Mouse (Mus musculus): ENCODE data around the gene Nrxn3. TPM values are rescaled to one million over a fixed set of nuclear protein-coding genes. Genes with fewer than 3 reads are reported as not detected.

Nrxn3 gene
- total RNA-seq, 2 experiments from 2014 or later, result 0.05 TPM; not detected in 1

DNA sequence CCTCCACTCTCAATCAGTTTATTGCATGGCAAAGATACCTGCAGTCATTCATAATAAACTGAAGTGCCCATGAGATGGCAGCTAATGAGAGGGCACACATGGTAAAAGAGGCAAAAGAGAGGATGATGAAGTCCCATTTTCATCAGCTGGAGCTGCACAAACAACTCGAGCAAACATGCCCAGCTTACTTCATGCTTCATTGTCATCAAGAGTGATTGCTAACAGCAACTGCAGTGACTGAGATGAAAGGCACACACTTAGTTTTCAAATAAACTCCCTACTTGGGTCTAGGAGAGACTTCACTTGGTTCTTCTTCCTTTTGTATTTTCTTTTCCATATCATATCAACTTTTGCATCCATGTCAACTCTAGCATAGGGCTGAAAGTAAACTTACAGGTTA, 1318.4 kb downstream of the Nrxn3 start:
- no peak for DNase-seq
- TF ChIP-seq CTCF (IDR thresholded peaks at IDR 0.05), result no peak
- intact Hi-C loops (cut with DNase I), result no loop called here
- no peak overlapping the region for H3K4me3 ChIP-seq
- no peak overlapping the region for H3K27ac ChIP-seq

DNA sequence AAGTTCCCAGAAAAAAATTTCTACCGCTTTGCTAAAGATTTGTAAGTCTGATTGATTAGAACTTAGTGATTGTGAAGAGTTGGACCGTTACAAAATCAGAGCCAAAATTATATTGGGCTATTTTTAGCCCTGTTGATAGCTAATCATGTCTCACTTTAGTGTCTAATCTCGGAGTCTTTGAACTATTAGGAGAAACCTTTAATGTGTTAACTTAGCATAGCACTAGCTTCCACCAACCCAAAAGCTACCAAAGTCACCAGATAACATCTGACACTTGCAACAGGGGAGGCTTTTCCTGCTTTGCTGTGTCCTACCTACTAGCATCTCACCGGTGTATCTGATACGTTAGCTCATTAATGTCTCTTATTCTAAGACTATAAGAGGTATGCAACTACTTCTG, 1333.6 kb downstream of the Nrxn3 start:
- intact Hi-C loops (cut with DNase I), result no loop called here
- Histone ChIP-seq H3K27ac (peak overlapping the region; percentile 40; the same call in 1 of the 2 replicates), H3K4me3 (no peak overlapping the region)
- DNase-seq, result no peak
- no peak for TF ChIP-seq CTCF (IDR thresholded peaks at IDR 0.05)

DNA sequence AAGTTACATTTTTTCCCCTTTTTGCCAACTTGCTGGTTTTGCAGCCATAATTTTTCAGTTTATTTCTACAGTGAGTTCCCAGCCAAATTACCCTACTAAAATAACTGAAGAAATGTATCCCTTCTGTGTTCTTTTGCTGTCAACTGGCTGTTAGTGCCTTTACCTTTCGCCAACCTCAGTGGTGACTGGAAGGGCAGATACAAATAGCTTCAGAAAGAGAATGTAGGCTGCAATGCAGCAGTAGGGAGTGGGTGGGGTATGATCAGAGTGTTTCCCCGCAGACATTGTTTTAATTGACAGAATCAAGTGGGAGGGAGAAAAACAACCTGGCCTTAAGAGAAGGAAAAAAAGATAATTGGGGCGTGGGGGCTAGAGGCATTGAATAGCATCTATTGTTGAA, 1337.1 kb downstream of the Nrxn3 start:
- intact Hi-C loops (cut with DNase I), result no loop called here
- no peak for TF ChIP-seq CTCF (IDR thresholded peaks at IDR 0.05)
- Histone ChIP-seq H3K27ac (no peak overlapping the region), H3K4me3 (no peak overlapping the region)
- no peak for DNase-seq

DNA sequence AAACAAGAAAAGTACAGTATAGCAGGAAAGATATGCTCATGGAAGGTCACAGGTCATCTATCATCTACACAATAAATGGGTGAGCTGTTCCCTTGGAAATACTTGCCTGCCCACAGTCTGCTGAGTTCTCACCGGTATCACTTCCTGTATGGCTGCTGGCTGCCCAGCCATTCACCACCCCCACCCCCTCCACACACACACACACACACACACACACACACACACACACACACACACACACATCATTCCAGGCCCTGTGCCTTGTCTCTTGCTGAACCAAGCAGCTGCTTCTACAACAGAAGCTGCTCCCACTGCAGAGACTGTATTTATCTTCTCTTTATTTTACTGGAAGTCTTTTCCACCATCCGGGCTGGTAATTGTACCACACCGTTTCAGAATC, 1338.6 kb downstream of the Nrxn3 start:
- H3K4me3 ChIP-seq, result no peak overlapping the region
- intact Hi-C loops (cut with DNase I), result no loop called here
- TF ChIP-seq CTCF (IDR thresholded peaks at IDR 0.05), result no peak
- no peak overlapping the region for H3K27ac ChIP-seq
- no peak for DNase-seq

DNA sequence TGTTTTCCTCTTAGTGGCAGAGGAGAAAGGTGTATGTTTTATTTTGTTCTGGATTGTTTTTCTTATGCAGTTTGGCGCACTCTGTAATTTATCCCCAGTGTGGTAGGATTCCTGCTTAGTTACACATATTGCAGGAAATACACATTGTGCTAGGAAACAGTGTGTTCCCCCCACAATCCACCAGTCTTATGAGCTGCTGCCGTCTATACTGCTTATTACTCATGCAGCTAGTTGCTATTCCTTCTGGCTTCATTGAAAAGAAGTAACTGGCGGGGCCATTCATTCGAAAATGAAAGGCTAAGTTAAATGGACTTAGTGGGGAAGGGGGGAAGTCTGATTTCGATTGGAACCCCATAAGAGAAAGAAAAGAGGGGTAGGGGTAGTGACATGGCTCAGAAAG, 1339.5 kb downstream of the Nrxn3 start:
- Histone ChIP-seq H3K27ac (no peak overlapping the region), H3K4me3 (no peak overlapping the region)
- intact Hi-C loops (cut with DNase I), result no loop called here
- TF ChIP-seq CTCF (IDR thresholded peaks at IDR 0.05), result no peak
- no peak for DNase-seq

DNA sequence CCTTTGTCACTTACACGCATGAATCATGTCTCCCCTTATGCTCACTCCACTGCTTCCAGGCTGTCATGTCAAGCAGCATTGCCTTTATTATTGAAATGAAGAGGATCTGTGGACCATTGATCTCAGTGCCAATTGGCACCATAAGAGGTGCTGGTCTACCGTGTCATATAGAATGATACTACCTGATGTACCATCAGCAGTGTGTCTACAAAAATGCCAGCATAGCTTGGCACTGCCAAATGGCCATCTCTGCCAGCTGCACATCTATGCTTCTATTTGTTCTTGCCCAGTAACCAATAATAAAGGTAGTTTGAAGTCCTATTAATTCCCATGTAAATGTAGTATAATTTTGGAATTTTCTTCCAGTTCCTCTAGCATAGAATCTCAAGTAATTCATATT, 1340.8 kb downstream of the Nrxn3 start:
- no peak for TF ChIP-seq CTCF (IDR thresholded peaks at IDR 0.05)
- Histone ChIP-seq H3K27ac (no peak overlapping the region), H3K4me3 (no peak overlapping the region)
- DNase-seq, result no peak
- intact Hi-C loops (cut with DNase I), result no loop called here

DNA sequence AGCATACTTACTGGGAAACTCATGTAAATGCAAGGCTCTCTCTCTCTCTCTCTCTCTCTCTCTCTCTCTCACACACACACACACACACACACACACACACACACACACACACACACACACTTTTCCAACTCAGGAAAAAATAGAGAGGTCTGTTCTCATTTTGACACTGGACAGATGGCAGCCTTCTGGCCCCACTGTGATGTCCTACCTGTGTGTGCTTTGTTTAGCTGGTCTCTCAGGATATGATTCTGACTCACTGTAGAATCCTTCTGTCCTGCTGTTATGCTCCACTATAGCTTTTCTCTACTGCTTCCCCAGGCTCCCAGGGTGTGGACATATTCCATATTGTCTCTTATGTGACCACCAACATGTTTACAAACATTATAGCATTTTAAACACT, 1363.2 kb downstream of the Nrxn3 start:
- no peak for TF ChIP-seq CTCF (IDR thresholded peaks at IDR 0.05)
- Histone ChIP-seq H3K27ac (no peak overlapping the region), H3K4me3 (no peak overlapping the region)
- DNase-seq, result no peak
- intact Hi-C loops (cut with DNase I), result no loop called here

DNA sequence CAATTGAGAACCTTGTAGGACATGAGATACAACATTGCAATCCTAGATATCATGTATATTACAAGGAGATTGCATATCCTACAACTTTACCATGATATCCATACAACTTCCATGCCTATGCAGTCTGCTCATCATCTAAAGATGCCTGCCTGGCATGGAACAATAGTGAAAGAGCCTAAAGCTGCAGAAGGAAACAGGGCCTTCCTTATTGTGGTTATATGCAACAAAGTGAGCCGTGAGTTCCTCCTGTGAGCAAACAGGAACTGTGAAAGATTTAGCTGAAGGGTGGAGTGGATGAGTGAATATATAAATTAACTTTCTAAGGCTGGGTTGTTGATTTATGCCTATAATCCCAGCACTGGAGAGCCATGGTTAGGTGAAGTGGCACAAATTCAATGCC, 1373.1 kb downstream of the Nrxn3 start:
- intact Hi-C loops (cut with DNase I), result no loop called here
- no peak for DNase-seq
- TF ChIP-seq CTCF (IDR thresholded peaks at IDR 0.05), result no peak
- H3K27ac ChIP-seq, result no peak overlapping the region
- no peak overlapping the region for H3K4me3 ChIP-seq

DNA sequence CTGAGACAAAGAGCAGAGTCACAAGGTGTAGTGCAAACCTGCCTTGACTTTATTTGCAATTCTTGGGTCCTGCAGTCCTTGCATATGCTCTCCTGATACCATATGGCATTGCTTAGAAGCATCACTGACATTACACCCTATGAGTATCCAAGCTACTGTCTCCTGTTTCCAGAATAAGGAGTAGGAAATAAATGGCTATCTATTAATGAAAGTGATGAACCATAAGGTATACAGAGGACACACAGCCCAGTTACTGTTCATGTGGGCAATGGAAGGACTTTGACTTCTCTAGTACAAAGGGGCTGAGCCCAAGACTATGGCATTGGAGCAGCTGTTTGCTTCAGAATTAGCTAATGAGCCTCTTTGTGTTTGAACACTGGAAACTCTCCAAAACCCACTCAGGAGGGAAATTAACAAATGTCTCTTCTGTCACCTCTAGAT, 1390.7 kb downstream of the Nrxn3 start:
- Histone ChIP-seq H3K27ac (no peak overlapping the region), H3K4me3 (no peak overlapping the region)
- no peak for TF ChIP-seq CTCF (IDR thresholded peaks at IDR 0.05)
- no peak for DNase-seq
- intact Hi-C loops (cut with DNase I), result no loop called here

DNA sequence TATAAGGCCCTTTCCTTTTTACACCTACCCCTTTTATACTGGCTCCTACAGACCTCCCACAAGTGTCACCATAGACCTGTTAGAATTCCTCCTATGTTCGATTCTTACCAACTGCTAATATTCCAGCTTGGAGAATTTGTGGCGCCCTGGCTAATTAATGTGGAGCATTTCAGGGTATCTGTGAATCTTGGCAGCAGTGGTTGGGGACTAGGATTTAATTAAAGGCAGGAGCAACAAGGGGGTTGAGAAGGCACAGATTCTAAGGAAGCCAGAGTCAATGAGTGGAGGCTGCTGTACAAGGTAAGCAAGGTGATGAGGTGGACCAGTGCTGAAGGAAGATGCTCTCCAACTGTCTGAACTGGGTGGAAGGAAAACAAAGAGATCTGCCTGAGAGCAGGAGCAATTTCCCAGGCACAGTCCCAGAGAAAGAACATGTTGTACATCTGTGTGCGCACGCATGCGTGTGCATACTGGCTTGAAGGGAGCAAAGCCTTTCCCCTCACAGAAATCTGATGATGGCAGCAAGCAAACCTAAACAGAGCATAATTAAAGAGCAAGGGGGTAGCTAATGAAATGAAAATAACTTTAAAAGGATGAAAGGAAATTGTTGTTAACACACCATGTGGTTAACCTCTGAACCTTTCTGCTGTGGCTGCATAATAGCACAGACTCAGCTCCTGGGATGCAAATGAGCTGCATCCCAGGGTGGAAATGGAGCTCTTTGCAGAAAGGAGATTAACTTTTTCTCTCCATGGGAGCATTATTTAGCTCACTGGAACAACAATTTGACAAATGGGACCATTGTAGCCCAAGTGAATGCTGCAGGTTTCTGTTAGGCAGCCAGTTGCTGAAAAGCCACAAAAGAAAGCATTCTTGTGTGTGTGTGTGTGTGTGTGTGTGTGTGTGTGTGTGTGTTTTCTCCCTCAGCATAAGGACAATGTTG, 1409.5 kb downstream of the Nrxn3 start:
- intact Hi-C loops (cut with DNase I), result no loop called here
- no peak for DNase-seq
- no peak for TF ChIP-seq CTCF (IDR thresholded peaks at IDR 0.05)
- H3K27ac ChIP-seq, result no peak overlapping the region
- H3K4me3 ChIP-seq, result no peak overlapping the region

DNA sequence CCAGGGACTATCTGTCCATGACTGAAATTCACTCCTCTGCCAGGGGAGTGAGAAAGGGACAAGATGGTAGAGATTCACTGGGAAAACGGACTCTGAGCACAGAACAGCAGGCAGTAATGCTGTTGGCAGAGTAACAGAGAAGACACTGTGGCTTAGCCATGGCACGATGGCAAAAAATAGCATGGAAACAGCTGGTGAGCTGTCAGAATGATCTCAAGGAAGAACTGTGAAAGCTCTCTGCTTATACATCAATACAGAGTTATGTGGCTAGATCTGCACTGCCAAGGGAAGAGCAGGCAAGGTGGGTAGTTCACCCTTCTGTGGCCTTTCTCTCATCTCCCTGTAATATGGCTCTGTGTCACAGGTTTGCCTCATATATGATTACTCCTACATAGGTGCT, 1419.3 kb downstream of the Nrxn3 start:
- no peak for DNase-seq
- intact Hi-C loops (cut with DNase I), result no loop called here
- Histone ChIP-seq H3K4me3 (no peak overlapping the region), H3K27ac (no peak overlapping the region)
- TF ChIP-seq CTCF (IDR thresholded peaks at IDR 0.05), result no peak

DNA sequence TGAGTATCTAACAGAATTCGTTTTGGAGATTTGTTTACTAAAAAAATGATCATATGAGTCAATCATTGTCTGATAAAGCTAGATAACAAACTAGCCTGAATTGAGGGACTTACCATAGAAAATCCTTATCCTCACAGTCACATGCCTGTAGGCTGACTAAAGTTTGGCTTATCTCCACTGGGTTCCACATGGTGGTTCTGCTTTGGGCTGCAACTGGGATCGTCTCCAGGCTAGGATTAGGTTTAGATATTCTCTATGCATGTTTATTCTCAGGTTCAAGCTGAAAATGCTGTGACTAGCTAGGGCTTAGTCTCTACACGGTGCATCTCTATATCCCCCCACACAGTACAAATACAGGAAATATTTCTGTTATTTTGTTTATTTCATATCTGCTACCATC, 1421.6 kb downstream of the Nrxn3 start:
- intact Hi-C loops (cut with DNase I), result no loop called here
- TF ChIP-seq CTCF (IDR thresholded peaks at IDR 0.05), result no peak

DNA sequence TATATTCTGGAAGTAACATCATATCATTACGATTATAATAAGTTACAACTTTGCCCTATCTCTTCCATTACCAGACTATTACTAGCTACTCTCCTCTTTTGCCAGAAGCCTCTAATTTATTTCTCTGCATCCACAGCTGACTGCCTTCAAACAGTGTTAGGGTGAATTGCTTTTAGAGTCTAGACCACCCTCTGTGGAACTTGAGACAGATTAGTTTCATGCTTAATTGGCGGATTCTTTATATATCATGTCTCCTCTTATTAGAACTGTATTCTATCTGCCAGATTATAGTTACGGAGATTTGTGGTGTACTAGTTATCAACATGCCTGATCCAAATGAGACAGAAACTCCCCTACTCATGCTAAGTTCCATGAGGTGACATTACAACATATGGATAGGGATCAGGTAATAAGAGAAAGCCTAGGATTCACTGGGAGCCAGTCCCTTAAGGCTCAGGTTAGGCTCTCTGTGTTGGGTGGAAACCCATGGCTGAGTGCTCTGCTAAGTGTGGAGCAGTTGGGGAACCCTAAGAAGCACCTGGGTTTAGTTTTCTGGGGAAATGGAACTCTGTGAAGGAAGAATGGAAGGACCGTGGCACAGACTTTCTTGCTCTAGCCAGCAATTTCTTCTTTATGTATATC, 1435.6 kb downstream of the Nrxn3 start:
- no peak overlapping the region for H3K27ac ChIP-seq
- DNase-seq, result no peak
- no peak overlapping the region for H3K4me3 ChIP-seq
- no peak for TF ChIP-seq CTCF (IDR thresholded peaks at IDR 0.05)
- intact Hi-C loops (cut with DNase I), result no loop called here

More for the DNA sequence above, 1421.6 kb downstream of the Nrxn3 start:
- Histone ChIP-seq H3K27ac (no peak overlapping the region), H3K4me3 (no peak overlapping the region)
- DNase-seq, result no peak
